Comparison of ENCODE assay signal across 8 mouse cellular contexts in genomic region chr2:167894948-167895372, GRCm38 (mm10). TPM values are rescaled to one million over a fixed set of nuclear protein-coding genes. Genes with fewer than 3 reads are reported as not detected.
DNase-seq lines count a peak whose midpoint lies in the region; ATAC-seq and TF ChIP-seq lines count a peak whose summit lies in the region.

No protein-coding gene starts in this region.

- no peaks in the 10 kb centered on the region for H3K9me3 ChIP-seq in E14TG2a.4 (ENCODE audit: low read length)
- no peaks in the 10 kb centered on the region for H3K9me3 ChIP-seq in forebrain, embryonic 15.5 days
- no peaks in the 10 kb centered on the region for H3K9me3 ChIP-seq in neural tube, embryonic 15.5 days (replicated peaks)

- intact Hi-C loops in heart, postnatal 25 days (cut with DNase I), result loop anchor here (1.0 to 10.0 kb wide), 5 partner anchors 118 to 360 kb away; partner anchors contain the start of gene Snai1

- WGBS in forebrain, embryonic 15.5 days, result under 1% methylated on average over 30 of the region's 30 CpGs
- under 1% methylated on average over 30 of the region's 30 CpGs for WGBS in neural tube, embryonic 15.5 days

- H3K9ac ChIP-seq in forebrain, embryonic 15.5 days (replicated peaks), result no peak overlapping the region
- no peak overlapping the region for H3K9ac ChIP-seq in neural tube, embryonic 15.5 days (replicated peaks)

- H3K4me2 ChIP-seq in forebrain, embryonic 15.5 days (replicated peaks), result peak overlapping the region; percentile 44
- peak overlapping the region; percentile 57 for H3K4me2 ChIP-seq in neural tube, embryonic 15.5 days

- DNase-seq in heart, postnatal 25 days (ENCODE audit: low spot score), result peak; percentile 69
- DNase-seq in layer of hippocampus, adult 18-20 months (ENCODE audit: low spot score in 2 of 2), result peak; percentile 76 to 91
- peak; percentile 83 to 86 for DNase-seq in lung, adult 18-20 months
- peak; percentile 95 for DNase-seq in testis, postnatal 10 days (ENCODE audit: low spot score)

- peaks cover 16% of the 10 kb centered on the region for H3K4me1 ChIP-seq in E14TG2a.4 (replicated peaks; ENCODE audit: low read depth, low read length)
- H3K4me1 ChIP-seq in forebrain, embryonic 15.5 days, result no peaks in the 10 kb centered on the region
- H3K4me1 ChIP-seq in neural tube, embryonic 15.5 days, result peaks cover 8% of the 10 kb centered on the region

- peak; percentile 56 for TF ChIP-seq CTCF in E14TG2a.4 (conservative IDR thresholded peaks at IDR 0.05; ENCODE audit: low read length)

- peak; percentile 72 for ATAC-seq in cerebellum, adult (ENCODE audit: insufficient number of reproducible peaks, low FRiP score, low TSS enrichment)
- peak; percentile 60 for ATAC-seq in forebrain, embryonic 15.5 days (replicated peaks)
- ATAC-seq in neural tube, embryonic 15.5 days (ENCODE audit: low FRiP score), result peak; percentile 82

- H3K27ac ChIP-seq in forebrain, embryonic 15.5 days (replicated peaks), result no peak overlapping the region
- H3K27ac ChIP-seq in neural tube, embryonic 15.5 days (replicated peaks), result no peak overlapping the region

- H3K36me3 ChIP-seq in E14TG2a.4 (ENCODE audit: insufficient read depth, low read length), result no peaks in the 10 kb centered on the region
- H3K36me3 ChIP-seq in forebrain, embryonic 15.5 days, result no peaks in the 10 kb centered on the region
- H3K36me3 ChIP-seq in neural tube, embryonic 15.5 days, result no peaks in the 10 kb centered on the region

- H3K4me3 ChIP-seq in E14TG2a.4 (replicated peaks; ENCODE audit: low read length), result peak overlapping the region; percentile 39
- H3K4me3 ChIP-seq in forebrain, embryonic 15.5 days, result peak overlapping the region; percentile 21
- H3K4me3 ChIP-seq in neural tube, embryonic 15.5 days (replicated peaks), result peak overlapping the region; percentile 26; the same call in 1 of the 2 replicates

- H3K27me3 ChIP-seq in E14TG2a.4 (ENCODE audit: insufficient read depth, low read length), result peaks cover 60% of the 10 kb centered on the region
- H3K27me3 ChIP-seq in forebrain, embryonic 15.5 days, result peaks cover 16% of the 10 kb centered on the region; the same call in 1 of the 2 replicates
- peaks cover 24% of the 10 kb centered on the region for H3K27me3 ChIP-seq in neural tube, embryonic 15.5 days (replicated peaks)

RNA-seq across cellular contexts. Expression of gene Ptpn1, which starts 36.9 kb away (rescaled TPM):
- 95.0 and 105 TPM in 2 replicates for polyA plus RNA-seq in forebrain, embryonic 15.5 days (2015; fragmentation: Nextera tagmentation; extraction: Ambion mirVana)
- total RNA-seq in heart, postnatal 25 days (2021), result 10 to 100 TPM; 21.9 to 23.4 TPM
- total RNA-seq in layer of hippocampus, adult 18-20 months (2021), result 10 to 100 TPM; 64.8 to 68.8 TPM
- polyA plus RNA-seq in neural tube, embryonic 15.5 days (2015; fragmentation: Nextera tagmentation; extraction: Ambion mirVana), result 69.6 and 71.7 TPM in 2 replicates
